ENCODE assay signal across 19 mouse cellular contexts in genomic region chr3:9554916-9555315, GRCm38 (mm10). TPM values are rescaled to one million over a fixed set of nuclear protein-coding genes. Genes with fewer than 3 reads are reported as not detected.
DNase-seq lines count a peak whose midpoint lies in the region; ATAC-seq lines count a peak whose summit lies in the region.
"Had no signal": no experiment of that assay in that cellular context is flagged by ENCODE, and none has a peak within 500 bp of the region (broad histone marks: within the 10 kb centered on the region; RNA-seq: fewer than 3 reads in every experiment).

No protein-coding gene starts in this region.

- peak; percentile 40; the same call in 1 of the 2 replicates for ATAC-seq in erythroblast, adult 5-6 weeks (replicated peaks; ENCODE audit: low FRiP score, poor library complexity, severe bottlenecking)
- ATAC-seq in megakaryocyte, adult 5-6 weeks (ENCODE audit: poor library complexity, severe bottlenecking) = 0 out of 2 replicates have a peak, but pooled peaks have one; percentile 12
- peak; percentile 91 for ATAC-seq in megakaryocyte-erythroid progenitor cell, adult 5-6 weeks (replicated peaks; ENCODE audit: low FRiP score, low TSS enrichment, poor library complexity, severe bottlenecking)
- ATAC-seq in CD4-positive, CD25-positive, alpha-beta regulatory T cell, adult 4 months = no peak
- ATAC-seq: activated CD4-positive, CD25-positive, alpha-beta regulatory T cell, adult 4 months; forebrain, embryonic 13.5 days; forebrain, embryonic 15.5 days; forebrain, postnatal 0 days; Patski had no signal

- no peak for DNase-seq in kidney, postnatal 25 days
- DNase-seq: adrenal gland, adult 8-10 months; adrenal gland, postnatal 14 days; adrenal gland, postnatal 36 days; B cell, adult 2 months; cerebellum, adult 11-12 months; cerebellum, adult 2 months; cerebellum, adult 9-10 months; cerebellum, postnatal 10 days; cerebellum, postnatal 25 days; forebrain, postnatal 0 days had no signal

RNA-seq across cellular contexts. Expression of gene Zfp704, which starts 55.0 kb away (rescaled TPM):
- 1.5 and 1.9 TPM in 2 replicates for total RNA-seq in erythroblast, adult 5-6 weeks (2015; ENCODE audit: low replicate concordance)
- 2.2 and 2.3 TPM in 2 replicates for total RNA-seq in erythroblast, adult 5-6 weeks (2017; ENCODE audit: low replicate concordance)
- total RNA-seq in megakaryocyte, adult 5-6 weeks (2015) = 5.4 and 6.6 TPM in 2 replicates
- total RNA-seq in megakaryocyte, adult 5-6 weeks (2017) = 5.1 and 7.4 TPM in 2 replicates
- total RNA-seq in megakaryocyte-erythroid progenitor cell, adult 5-6 weeks (2014; fragmentation: Nextera tagmentation) = 12.5 and 18.9 TPM in 2 replicates
- 8.9 and 12.4 TPM in 2 replicates for total RNA-seq in megakaryocyte-erythroid progenitor cell, adult 5-6 weeks (2017)
- 1 to 10 TPM in 1 of 2 experiments, under 1 TPM in 1; 0.73 to 1.4 TPM for polyA plus RNA-seq in CD4-positive, CD25-positive, alpha-beta regulatory T cell, adult 4 months (2017; shearing (Covaris generic))
